Mouse (Mus musculus): ENCODE measurements around the gene Lat. TPM values are rescaled to one million over a fixed set of nuclear protein-coding genes. Genes with fewer than 3 reads are reported as not detected.

Gene Lat
- total RNA-seq (2014; rRNA removed) (0.46 and 1.3 TPM in 2 replicates), polyA plus RNA-seq (2012; rRNA removed) (1.4 TPM in 2 replicates)

DNA sequence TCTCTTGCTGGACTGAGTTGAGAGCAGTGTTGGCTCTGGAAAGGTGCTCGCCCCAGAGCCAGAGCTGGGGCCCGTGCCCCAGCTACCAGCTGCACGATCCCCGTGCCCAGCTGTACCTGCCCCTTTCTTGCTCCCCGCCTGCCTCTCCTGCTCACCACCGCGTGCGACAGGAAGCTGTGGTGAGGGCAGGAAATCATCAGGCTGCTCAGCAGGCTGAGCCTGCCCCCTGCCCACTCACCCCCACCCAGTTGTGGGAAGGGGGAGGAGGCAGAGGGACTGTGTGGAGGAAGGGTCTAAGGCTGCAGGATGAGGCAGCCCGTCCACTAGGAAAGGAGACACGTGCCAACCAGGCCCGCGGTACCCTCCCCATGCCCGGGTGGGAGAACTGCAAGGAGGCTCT is at the start of gene Lat:
Gene Lat, minus strand, starts transcription at position 178 of the 400 bp plus-strand sequence.
- no peak for DNase-seq (ENCODE audit: extremely low read depth, low read depth, low spot score)
- no peaks in the 10 kb centered on the region for H3K79me2 ChIP-seq (ENCODE audit: control insufficient read depth, insufficient read depth, low read length)
- WGBS: 62% methylated on average over 13 of the region's 13 CpGs
- H3K4me1 ChIP-seq (ENCODE audit: control insufficient read depth, insufficient read depth, low read length): no peaks in the 10 kb centered on the region
- TF ChIP-seq CTCF (IDR thresholded peaks at IDR 0.05; ENCODE audit: low read depth, low read length): no peak
- no peak for TF ChIP-seq POLR2A (IDR thresholded peaks at IDR 0.05; ENCODE audit: extremely low read depth, insufficient read depth, low read length)
- peak within 1 kb of the TSS; percentile 13; the same call in 1 of the 2 replicates for H3K4me3 ChIP-seq (ENCODE audit: insufficient read depth, low read depth, low read length)
- no peak within 1 kb of the TSS for H3K9ac ChIP-seq (ENCODE audit: low read depth, low read length)
- H3K27ac ChIP-seq (replicated peaks; ENCODE audit: insufficient read depth, low read depth, low read length): no peak within 1 kb of the TSS
- peaks cover 8% of the 10 kb centered on the region; the same call in 1 of the 2 replicates for H3K36me3 ChIP-seq (ENCODE audit: control insufficient read depth, insufficient read depth, low read length)
- no peaks in the 10 kb centered on the region for H3K27me3 ChIP-seq (ENCODE audit: control insufficient read depth, insufficient read depth, low read length)

DNA sequence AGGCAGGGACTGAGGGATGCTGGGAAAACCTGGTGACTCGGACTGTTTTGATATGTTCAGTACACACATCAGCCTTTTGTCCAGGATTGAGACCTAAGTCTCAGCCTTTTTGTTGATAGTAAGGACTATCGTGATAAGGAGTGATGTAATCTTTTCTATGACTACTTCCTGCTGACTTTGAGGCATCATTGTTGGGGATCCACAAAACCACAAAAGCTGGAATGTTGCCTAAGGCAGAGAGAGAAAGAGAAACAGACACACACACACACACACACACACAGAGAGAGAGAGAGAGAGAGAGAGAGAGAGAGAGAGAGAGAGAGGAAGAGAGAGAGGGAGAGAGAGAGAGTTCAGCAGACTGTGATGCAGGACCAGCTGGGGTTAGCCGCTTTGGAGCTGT is 49.1 kb upstream of the Lat start:
- H3K79me2 ChIP-seq (ENCODE audit: control insufficient read depth, insufficient read depth, low read length): no peaks in the 10 kb centered on the region
- WGBS: 56% methylated on average over 3 of the region's 3 CpGs
- TF ChIP-seq POLR2A (IDR thresholded peaks at IDR 0.05; ENCODE audit: extremely low read depth, insufficient read depth, low read length): no peak
- TF ChIP-seq CTCF (IDR thresholded peaks at IDR 0.05; ENCODE audit: low read depth, low read length): no peak
- DNase-seq (ENCODE audit: extremely low read depth, low read depth, low spot score): no peak
- no peak overlapping the region for H3K9ac ChIP-seq (ENCODE audit: low read depth, low read length)
- no peaks in the 10 kb centered on the region for H3K27me3 ChIP-seq (ENCODE audit: control insufficient read depth, insufficient read depth, low read length)
- no peak overlapping the region for H3K27ac ChIP-seq (replicated peaks; ENCODE audit: insufficient read depth, low read depth, low read length)
- no peaks in the 10 kb centered on the region for H3K36me3 ChIP-seq (ENCODE audit: control insufficient read depth, insufficient read depth, low read length)
- no peaks in the 10 kb centered on the region for H3K4me1 ChIP-seq (ENCODE audit: control insufficient read depth, insufficient read depth, low read length)
- no peak overlapping the region for H3K4me3 ChIP-seq (ENCODE audit: insufficient read depth, low read depth, low read length)

DNA sequence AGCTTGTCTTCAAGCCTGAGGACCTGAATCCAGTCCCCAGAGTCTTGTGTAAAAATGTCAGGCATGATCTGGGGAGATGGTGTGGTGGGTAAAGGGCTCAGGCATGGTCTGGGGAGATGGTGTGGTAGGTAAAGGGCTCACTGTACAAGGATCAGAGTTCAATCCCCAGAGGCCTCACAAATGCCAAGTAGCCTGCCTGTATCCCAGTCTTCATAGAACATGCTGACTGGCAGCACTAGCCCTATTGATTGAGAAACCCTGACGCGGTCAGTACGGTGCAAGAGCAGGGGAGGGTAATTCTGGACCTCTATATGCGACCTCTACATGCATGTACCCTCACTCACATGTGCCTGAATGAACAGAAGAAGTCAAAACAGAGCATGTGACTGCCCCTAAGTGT is 48.2 kb upstream of the Lat start:
- Histone ChIP-seq H3K27me3 (ENCODE audit: control insufficient read depth, insufficient read depth, low read length) (no peaks in the 10 kb centered on the region), H3K9ac (ENCODE audit: low read depth, low read length) (no peak overlapping the region), H3K36me3 (ENCODE audit: control insufficient read depth, insufficient read depth, low read length) (no peaks in the 10 kb centered on the region), H3K27ac (replicated peaks; ENCODE audit: insufficient read depth, low read depth, low read length) (no peak overlapping the region), H3K4me1 (ENCODE audit: control insufficient read depth, insufficient read depth, low read length) (no peaks in the 10 kb centered on the region), H3K79me2 (ENCODE audit: control insufficient read depth, insufficient read depth, low read length) (no peaks in the 10 kb centered on the region), H3K4me3 (ENCODE audit: insufficient read depth, low read depth, low read length) (no peak overlapping the region)
- 78% methylated on average over 4 of the region's 4 CpGs for WGBS
- TF ChIP-seq POLR2A (IDR thresholded peaks at IDR 0.05; ENCODE audit: extremely low read depth, insufficient read depth, low read length) (no peak), CTCF (IDR thresholded peaks at IDR 0.05; ENCODE audit: low read depth, low read length) (no peak)
- DNase-seq (ENCODE audit: extremely low read depth, low read depth, low spot score): no peak

DNA sequence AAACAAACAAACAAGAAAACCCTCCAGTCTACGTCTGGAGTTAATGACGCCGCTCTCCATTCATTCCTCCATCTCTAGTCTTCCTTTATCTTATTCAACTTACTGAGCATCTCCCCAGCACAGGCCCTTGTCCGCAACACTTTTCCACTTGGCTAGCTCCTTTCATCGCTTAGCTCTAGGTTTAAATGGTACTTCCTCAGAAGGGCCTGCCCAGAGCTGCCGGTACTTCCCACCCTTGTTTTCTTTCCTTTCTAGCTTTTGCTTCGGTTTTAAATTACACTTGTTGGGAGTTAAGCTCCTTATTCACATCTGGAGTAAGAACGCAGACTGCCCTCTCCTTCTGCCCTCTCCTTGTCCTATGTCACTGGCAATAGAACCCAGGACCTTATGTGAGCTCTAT is 47.7 kb upstream of the Lat start:
- no peak for DNase-seq (ENCODE audit: extremely low read depth, low read depth, low spot score)
- 86% methylated on average over 8 of the region's 8 CpGs for WGBS
- H3K27ac ChIP-seq (replicated peaks; ENCODE audit: insufficient read depth, low read depth, low read length): no peak overlapping the region

DNA sequence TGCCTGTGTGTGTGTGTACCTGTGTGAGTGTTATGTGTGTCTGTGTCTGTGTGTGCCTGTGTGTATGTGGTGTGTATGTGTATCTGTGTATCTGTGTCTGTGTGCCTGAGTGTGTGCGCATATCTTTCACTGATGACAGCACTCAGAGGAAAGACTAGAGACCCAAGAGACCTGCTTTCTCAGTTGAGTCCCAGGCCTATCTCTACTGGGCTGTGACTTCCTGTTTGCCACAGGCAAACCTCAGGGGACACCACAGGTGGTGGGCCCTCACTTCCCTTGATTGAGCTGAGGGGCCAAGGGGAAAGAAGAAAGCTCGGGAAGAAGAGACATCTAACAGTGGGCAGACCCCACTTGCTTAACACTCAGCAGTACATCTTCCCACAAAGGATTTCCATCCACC is 47.2 kb upstream of the Lat start:
- no peaks in the 10 kb centered on the region for H3K36me3 ChIP-seq (ENCODE audit: control insufficient read depth, insufficient read depth, low read length)
- no peak overlapping the region for H3K9ac ChIP-seq (ENCODE audit: low read depth, low read length)
- no peak for TF ChIP-seq POLR2A (IDR thresholded peaks at IDR 0.05; ENCODE audit: extremely low read depth, insufficient read depth, low read length)
- no peak for TF ChIP-seq CTCF (IDR thresholded peaks at IDR 0.05; ENCODE audit: low read depth, low read length)
- no peaks in the 10 kb centered on the region for H3K79me2 ChIP-seq (ENCODE audit: control insufficient read depth, insufficient read depth, low read length)
- no peak overlapping the region for H3K4me3 ChIP-seq (ENCODE audit: insufficient read depth, low read depth, low read length)
- 86% methylated on average over 2 of the region's 2 CpGs for WGBS
- no peak overlapping the region for H3K27ac ChIP-seq (replicated peaks; ENCODE audit: insufficient read depth, low read depth, low read length)
- DNase-seq (ENCODE audit: extremely low read depth, low read depth, low spot score): no peak
- H3K4me1 ChIP-seq (ENCODE audit: control insufficient read depth, insufficient read depth, low read length): no peaks in the 10 kb centered on the region
- H3K27me3 ChIP-seq (ENCODE audit: control insufficient read depth, insufficient read depth, low read length): no peaks in the 10 kb centered on the region

More for the DNA sequence above, 47.7 kb upstream of the Lat start:
- Histone ChIP-seq H3K4me3 (ENCODE audit: insufficient read depth, low read depth, low read length) (no peak overlapping the region), H3K9ac (ENCODE audit: low read depth, low read length) (no peak overlapping the region), H3K36me3 (ENCODE audit: control insufficient read depth, insufficient read depth, low read length) (no peaks in the 10 kb centered on the region), H3K4me1 (ENCODE audit: control insufficient read depth, insufficient read depth, low read length) (no peaks in the 10 kb centered on the region), H3K79me2 (ENCODE audit: control insufficient read depth, insufficient read depth, low read length) (no peaks in the 10 kb centered on the region), H3K27me3 (ENCODE audit: control insufficient read depth, insufficient read depth, low read length) (no peaks in the 10 kb centered on the region)
- TF ChIP-seq CTCF (IDR thresholded peaks at IDR 0.05; ENCODE audit: low read depth, low read length) (no peak), POLR2A (IDR thresholded peaks at IDR 0.05; ENCODE audit: extremely low read depth, insufficient read depth, low read length) (no peak)

DNA sequence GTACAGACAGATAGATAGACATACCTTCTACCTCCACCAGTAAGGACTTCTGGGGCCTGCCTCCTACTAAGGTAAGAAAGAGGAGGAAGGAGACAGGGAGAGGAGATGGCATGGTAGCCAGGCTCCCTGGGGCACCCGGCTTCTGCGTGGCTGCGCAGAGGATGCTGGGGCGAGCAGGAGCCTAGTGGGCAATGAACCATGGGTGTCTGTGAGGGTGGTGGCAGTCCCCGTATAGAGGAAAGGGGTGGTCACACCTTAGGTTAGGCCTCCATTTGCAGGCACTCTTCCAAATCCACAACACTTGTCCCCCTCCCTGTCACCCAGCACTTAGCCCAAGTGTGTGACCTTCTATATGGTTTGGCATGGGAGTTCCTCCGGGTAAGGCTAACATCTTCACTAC is 45.4 kb upstream of the Lat start, which contains the start of gene Cd19:
Gene Cd19, minus strand, starts transcription at position 165 of the 400 bp plus-strand sequence.
- H3K4me3 ChIP-seq (ENCODE audit: insufficient read depth, low read depth, low read length): no peak within 1 kb of the TSS
- H3K9ac ChIP-seq (ENCODE audit: low read depth, low read length): no peak within 1 kb of the TSS
- H3K4me1 ChIP-seq (ENCODE audit: control insufficient read depth, insufficient read depth, low read length): no peaks in the 10 kb centered on the region
- TF ChIP-seq CTCF (IDR thresholded peaks at IDR 0.05; ENCODE audit: low read depth, low read length) (no peak), POLR2A (IDR thresholded peaks at IDR 0.05; ENCODE audit: extremely low read depth, insufficient read depth, low read length) (no peak)
- WGBS: 94% methylated on average over 6 of the region's 6 CpGs
- no peaks in the 10 kb centered on the region for H3K36me3 ChIP-seq (ENCODE audit: control insufficient read depth, insufficient read depth, low read length)
- H3K79me2 ChIP-seq (ENCODE audit: control insufficient read depth, insufficient read depth, low read length): no peaks in the 10 kb centered on the region
- H3K27ac ChIP-seq (replicated peaks; ENCODE audit: insufficient read depth, low read depth, low read length): no peak within 1 kb of the TSS
- no peaks in the 10 kb centered on the region for H3K27me3 ChIP-seq (ENCODE audit: control insufficient read depth, insufficient read depth, low read length)
- no peak for DNase-seq (ENCODE audit: extremely low read depth, low read depth, low spot score)
